Mouse (Mus musculus): ENCODE measurements at regions not wholly inside any gene's neighbourhood (a gene's known extent, or its start where the extent isn't known, plus 50 kb on each side); places are given as distances from the start of the nearest gene placed in this dataset.

DNA sequence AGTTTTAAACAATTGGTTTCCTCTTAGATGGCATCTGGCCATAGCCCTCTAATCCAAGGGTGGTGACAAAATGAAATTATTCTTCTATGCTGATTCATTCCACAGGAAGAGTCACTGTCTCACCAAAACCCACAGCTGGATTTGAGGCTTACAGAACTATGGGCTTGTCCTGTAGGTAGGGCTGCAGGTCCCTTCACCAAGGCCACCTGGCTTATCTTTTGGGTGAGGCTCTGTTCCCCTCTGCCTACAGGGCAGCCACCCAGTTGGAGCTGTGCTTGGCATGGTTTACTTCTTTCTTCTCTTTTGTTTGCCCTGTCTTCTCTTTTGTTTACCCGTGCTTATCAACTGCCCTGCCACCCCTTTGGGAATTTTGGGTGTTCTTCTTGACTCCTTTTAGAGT, 113.0 kb downstream of the Tent5c start:
- TF ChIP-seq POLR2A (IDR thresholded peaks at IDR 0.05; ENCODE audit: low read depth, low read length), result no peak
- no peak for TF ChIP-seq CTCF (conservative IDR thresholded peaks at IDR 0.05; ENCODE audit: insufficient read depth, insufficient read length, low read depth, low read length)
